Mouse (Mus musculus) right cerebral cortex, postnatal 4 days (tissue): ENCODE measurements around the gene Crisp3.
"Not testable (repeated sequence)": the region's sequence is repeated elsewhere in the genome, so short reads cannot be mapped to it uniquely, and the experiment has no call there.

ENCODE experiments used
- DNase-seq: peaks from one replicate; pipeline ENCODE4 v3.0.0-alpha.2; 2022

Crisp3 gene

GRCm38 (mm10) chr17:40242135-40242534 is at the start of gene Crisp3:
Gene Crisp3, minus strand, starts transcription at chr17:40242288.
- DNase-seq: no peak

GRCm38 (mm10) chr17:40285435-40285834 is 43.3 kb upstream of the Crisp3 start:
- no peak for DNase-seq

- DNase-seq: no peak
Observed at GRCm38 (mm10) chr17:40275519-40275918, 33.4 kb upstream of the Crisp3 start.

GRCm38 (mm10) chr17:40274906-40275470 is 32.9 kb upstream of the Crisp3 start:
- no peak for DNase-seq

- DNase-seq: no peak
Observed at GRCm38 (mm10) chr17:40252487-40252886, 10.4 kb upstream of the Crisp3 start.

GRCm38 (mm10) chr17:40208540-40208939 is 33.5 kb downstream of the Crisp3 start, which contains the start of gene Pgk2:
Gene Pgk2, minus strand, starts transcription at chr17:40208640.
- DNase-seq: no peak

GRCm38 (mm10) chr17:40201803-40202202 is 40.3 kb downstream of the Crisp3 start:
- DNase-seq: not testable (repeated sequence)

- DNase-seq: not testable (repeated sequence)
Observed at GRCm38 (mm10) chr17:40190192-40190591, 51.9 kb downstream of the Crisp3 start.
